Mouse (Mus musculus): ENCODE measurements around the gene Phactr1.

GRCm38 (mm10) chr13:43021031-43021430 is 340.6 kb downstream of the Phactr1 start:
- TF ChIP-seq ZNF384 (IDR thresholded peaks at IDR 0.05; ENCODE audit: low read depth, low read length), result no peak
- TF ChIP-seq MAFK (IDR thresholded peaks at IDR 0.05; ENCODE audit: insufficient read depth, low read depth, low read length), result no peak
- TF ChIP-seq ZC3H11A (IDR thresholded peaks at IDR 0.05; ENCODE audit: borderline replicate concordance, low read depth, low read length), result no peak
- no peak for TF ChIP-seq CHD2 (IDR thresholded peaks at IDR 0.05; ENCODE audit: low read depth, low read length)
- no peak for TF ChIP-seq HCFC1 (IDR thresholded peaks at IDR 0.05; ENCODE audit: borderline replicate concordance, insufficient read depth, low read length)
